22 mouse cellular contexts compared by ENCODE assay signal in the genomic region with DNA sequence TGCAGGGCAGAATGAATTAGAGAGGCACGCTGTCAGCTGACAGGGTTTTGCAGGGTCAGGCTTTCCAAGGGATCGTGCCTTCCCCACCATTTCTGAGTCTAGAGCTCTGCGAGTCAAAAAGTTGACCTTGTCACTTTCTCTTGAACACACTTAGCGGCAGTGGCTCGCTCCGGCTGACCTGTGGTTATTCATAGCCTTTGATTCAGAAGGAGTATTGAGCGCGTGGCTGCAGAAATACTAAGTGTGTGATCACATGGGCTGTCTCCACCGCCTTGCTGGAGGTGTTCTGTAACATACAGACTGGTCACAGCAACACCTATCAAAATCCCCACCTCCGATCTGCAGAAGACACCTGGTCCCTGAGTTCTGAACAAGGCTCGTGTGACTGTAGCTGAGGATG.
DNase-seq lines count a peak whose midpoint lies in the region; ATAC-seq and TF ChIP-seq lines count a peak whose summit lies in the region.
"Had no signal": no experiment of that assay in that cellular context is flagged by ENCODE, and none has a peak within 500 bp of the region (broad histone marks: within the 10 kb centered on the region; RNA-seq: fewer than 3 reads in every experiment).

No protein-coding gene starts in this region.

- peaks cover 47% of the 10 kb centered on the region for H3K27me3 ChIP-seq in heart, embryonic 12.5 days (replicated peaks)
- H3K27me3 ChIP-seq in heart, embryonic 16.5 days (ENCODE audit: control insufficient read depth, insufficient read depth, low read length) = peaks cover 16% of the 10 kb centered on the region
- no peaks in the 10 kb centered on the region for H3K27me3 ChIP-seq in hindbrain, postnatal 0 days (ENCODE audit: insufficient read depth, low read length)
- H3K27me3 ChIP-seq: Patski had no signal

- H3K4me2 ChIP-seq in heart, embryonic 12.5 days = no peak overlapping the region
- H3K4me2 ChIP-seq in heart, embryonic 16.5 days (ENCODE audit: low read depth, low read length) = no peak overlapping the region
- H3K4me2 ChIP-seq in hindbrain, postnatal 0 days (ENCODE audit: low read depth, low read length) = no peak overlapping the region
- H3K4me2 ChIP-seq: forebrain, embryonic 13.5 days; hindbrain, embryonic 14.5 days had no signal

- WGBS in heart, embryonic 12.5 days = 44% methylated on average over 11 of the region's 11 CpGs
- 42% methylated on average over 11 of the region's 11 CpGs for whole genome bisulfite sequencing in heart, embryonic 16.5 days
- WGBS in hindbrain, postnatal 0 days = 78% methylated on average over 11 of the region's 11 CpGs

- H3K36me3 ChIP-seq in heart, embryonic 12.5 days = no peaks in the 10 kb centered on the region
- H3K36me3 ChIP-seq in heart, embryonic 16.5 days (ENCODE audit: control insufficient read depth, insufficient read depth) = no peaks in the 10 kb centered on the region
- H3K36me3 ChIP-seq in hindbrain, postnatal 0 days (ENCODE audit: insufficient read depth, low read length) = no peaks in the 10 kb centered on the region
- H3K36me3 ChIP-seq: forebrain, embryonic 10.5 days; G1E had no signal

- intact Hi-C loops in heart, postnatal 36 days (cut with DNase I) = loop anchor here (5.0 kb wide), 3 partner anchors 165 to 850 kb away; no protein-coding TSS in a partner anchor

- no peak overlapping the region for H3K27ac ChIP-seq in heart, embryonic 12.5 days (ENCODE audit: poor library complexity, severe bottlenecking)
- H3K27ac ChIP-seq in heart, embryonic 16.5 days (ENCODE audit: low read length) = no peak overlapping the region
- no peak overlapping the region for H3K27ac ChIP-seq in hindbrain, postnatal 0 days
- H3K27ac ChIP-seq: forebrain, embryonic 10.5 days; forebrain, embryonic 13.5 days; gastrocnemius, adult 2 months; hindbrain, embryonic 14.5 days had no signal

- H3K4me3 ChIP-seq in heart, embryonic 12.5 days = no peak overlapping the region
- no peak overlapping the region for H3K4me3 ChIP-seq in heart, embryonic 16.5 days (ENCODE audit: low read length)
- H3K4me3 ChIP-seq in hindbrain, postnatal 0 days (ENCODE audit: low read length) = no peak overlapping the region
- H3K4me3 ChIP-seq: forebrain, embryonic 10.5 days; forebrain, embryonic 13.5 days; gastrocnemius, adult 2 months had no signal

- peaks cover 3% of the 10 kb centered on the region; the same call in 1 of the 2 replicates for H3K9me3 ChIP-seq in heart, embryonic 12.5 days (replicated peaks)
- H3K9me3 ChIP-seq in heart, embryonic 16.5 days (replicated peaks; ENCODE audit: control insufficient read depth, low read length) = peaks cover 10% of the 10 kb centered on the region; the same call in 1 of the 2 replicates
- no peaks in the 10 kb centered on the region for H3K9me3 ChIP-seq in hindbrain, postnatal 0 days (ENCODE audit: low read length)
- H3K9me3 ChIP-seq: forebrain, embryonic 13.5 days; G1E had no signal

- DNase-seq in heart, adult 18-20 months = peak; percentile 48 to 56
- DNase-seq in heart, adult 9 months (ENCODE audit: low spot score in 2 of 2) = peak; percentile 23 to 34
- DNase-seq in heart, postnatal 36 days = no peak
- DNase-seq in frontal cortex, postnatal 14 days (ENCODE audit: low spot score in 2 of 2) = no peak
- no peak for DNase-seq in hindbrain, postnatal 0 days (ENCODE audit: low spot score)
- DNase-seq: adrenal gland, postnatal 10 days; adrenal gland, postnatal 36 days; B cell, adult 2 months; cerebellum, adult 18-20 months; cerebellum, adult 9-10 months; cerebellum, postnatal 14 days; gastrocnemius, adult 2 months; gastrocnemius, postnatal 25 days had no signal

- no peak for ATAC-seq in heart, embryonic 12.5 days (ENCODE audit: insufficient number of reproducible peaks, low FRiP score)
- peak; percentile 32; the same call in 1 of the 2 replicates for ATAC-seq in heart, embryonic 16.5 days (replicated peaks; ENCODE audit: extremely low read depth, insufficient read depth, low FRiP score)
- no peak for ATAC-seq in hindbrain, postnatal 0 days
- ATAC-seq: forebrain, embryonic 16.5 days; intestine, postnatal 0 days; Patski had no signal

- no peak overlapping the region for H3K9ac ChIP-seq in heart, embryonic 12.5 days
- no peak overlapping the region for H3K9ac ChIP-seq in heart, embryonic 16.5 days (ENCODE audit: low read length)
- no peak overlapping the region for H3K9ac ChIP-seq in hindbrain, postnatal 0 days (replicated peaks; ENCODE audit: low read length)
- H3K9ac ChIP-seq: forebrain, embryonic 13.5 days; hindbrain, embryonic 14.5 days had no signal

- H3K4me1 ChIP-seq in heart, embryonic 12.5 days (replicated peaks) = no peaks in the 10 kb centered on the region; the same call in 1 of the 2 replicates
- H3K4me1 ChIP-seq in heart, embryonic 16.5 days (ENCODE audit: control insufficient read depth, insufficient read depth, low read length) = 0 out of 2 replicates have a peak, but pooled peaks cover 2% of the 10 kb centered on the region
- no peaks in the 10 kb centered on the region for H3K4me1 ChIP-seq in hindbrain, postnatal 0 days (ENCODE audit: insufficient read depth, low read length)

- TF ChIP-seq CTCF in hindbrain, postnatal 0 days (IDR thresholded peaks at IDR 0.05; ENCODE audit: low read depth) = no peak

Comparison
In these comparisons a context has a peak if more than half of its experiments do, and no peak if none do; other contexts are left out.
1. DNase-seq: peak in heart, adult 18-20 months (2 of 2) and heart, adult 9 months (2 of 2); none in heart, postnatal 36 days (0 of 2), frontal cortex, postnatal 14 days (0 of 2) and hindbrain, postnatal 0 days (single experiment).